ENCODE assay signal across 10 mouse cellular contexts in genomic region chr12:73382290-73383178, GRCm38 (mm10).
DNase-seq lines count a peak whose midpoint lies in the region; ATAC-seq and TF ChIP-seq lines count a peak whose summit lies in the region.
"Had no signal": no experiment of that assay in that cellular context is flagged by ENCODE, and none has a peak within 500 bp of the region (broad histone marks: within the 10 kb centered on the region; RNA-seq: fewer than 3 reads in every experiment).

No protein-coding gene starts in this region.

- H3K36me3 ChIP-seq in kidney, embryonic 15.5 days, result no peaks in the 10 kb centered on the region

- CTCF ChIA-PET in Patski (lab: Charles Lee), result interaction anchor here (1.2 to 1.6 kb wide), 2 partner anchors 15 to 67 kb away, joined by 3 to 4 read pairs; no protein-coding TSS in a partner anchor

- no peak for TF ChIP-seq CTCF in Patski (IDR thresholded peaks at IDR 0.05)
- TF ChIP-seq CTCF in lung, adult 2 months (IDR thresholded peaks at IDR 0.05; ENCODE audit: insufficient read depth, low read length), result no peak

- H3K27me3 ChIP-seq in kidney, embryonic 15.5 days, result no peaks in the 10 kb centered on the region
- H3K27me3 ChIP-seq in Patski, result no peaks in the 10 kb centered on the region

- H3K4me3 ChIP-seq in kidney, embryonic 15.5 days (replicated peaks), result no peak overlapping the region
- no peak overlapping the region for H3K4me3 ChIP-seq in lung, adult 2 months (replicated peaks; ENCODE audit: extremely low read depth, low read depth, low read length)

- H3K4me1 ChIP-seq in kidney, embryonic 15.5 days, result peaks cover 24% of the 10 kb centered on the region
- peaks cover 20% of the 10 kb centered on the region for H3K4me1 ChIP-seq in lung, adult 2 months (ENCODE audit: control insufficient read depth, insufficient read depth, low read length)

- no peak overlapping the region for H3K9ac ChIP-seq in kidney, embryonic 15.5 days
- H3K9ac ChIP-seq: hindbrain, embryonic 14.5 days had no signal

- in situ Hi-C loops in Patski (cut with MboI; ENCODE audit: low pct_unique_long_range_greater_than_20kb), result loop anchor here (5.0 kb wide), 1 partner anchor 35 kb away; no protein-coding TSS in a partner anchor

- 75% methylated on average over 12 of the region's 12 CpGs for WGBS in kidney, embryonic 15.5 days
- WGBS in lung, adult 2 months, result 74% methylated on average over 12 of the region's 12 CpGs

- ATAC-seq in kidney, embryonic 15.5 days (replicated peaks; ENCODE audit: low FRiP score), result peak; percentile 43; the same call in 1 of the 2 replicates
- peak; percentile 5 for ATAC-seq in Patski
- ATAC-seq: activated CD4-positive, CD25-positive, alpha-beta regulatory T cell, adult 4 months had no signal

- POLR2A ChIA-PET in Patski (lab: Charles Lee), result interaction anchor here (0.6 kb wide), 1 partner anchor 30 kb away, joined by 3 read pairs; no protein-coding TSS in a partner anchor

- no peak overlapping the region for H3K4me2 ChIP-seq in kidney, embryonic 15.5 days
- H3K4me2 ChIP-seq: hindbrain, embryonic 14.5 days had no signal

- TF ChIP-seq POLR2A in lung, adult 2 months (IDR thresholded peaks at IDR 0.05; ENCODE audit: borderline replicate concordance, extremely low read depth, low read depth, low read length), result no peak

- H3K27ac ChIP-seq in kidney, embryonic 15.5 days, result peak overlapping the region; percentile 76
- H3K27ac ChIP-seq: hindbrain, embryonic 14.5 days had no signal

- no peaks in the 10 kb centered on the region for H3K9me3 ChIP-seq in kidney, embryonic 15.5 days (replicated peaks)

- no peak for DNase-seq in kidney, adult 11 months
- DNase-seq in CD4-positive, CD25-positive, alpha-beta regulatory T cell, adult 2 months (ENCODE audit: low read depth, low spot score), result peak; percentile 74
- DNase-seq in Patski (ENCODE audit: low read depth, low spot score), result no peak
- DNase-seq in naive thymus-derived CD4-positive, alpha-beta T cell, adult 2 months (ENCODE audit: low read depth), result peak; percentile 85
- DNase-seq in spleen, adult 18-20 months, result no peak
- DNase-seq in lung, adult 2 months, result no peak
- DNase-seq: cerebellum, adult 11-12 months had no signal

Comparison
In these comparisons a context has a peak if more than half of its experiments do, and no peak if none do; other contexts are left out.
1. DNase-seq: peak in CD4-positive, CD25-positive, alpha-beta regulatory T cell, adult 2 months (single experiment) and naive thymus-derived CD4-positive, alpha-beta T cell, adult 2 months (single experiment); none in kidney, adult 11 months (single experiment), Patski (single experiment), spleen, adult 18-20 months (0 of 2) and lung, adult 2 months (single experiment).